Mouse (Mus musculus): ENCODE data around the gene Pcsk5. TPM values are rescaled to one million over a fixed set of nuclear protein-coding genes. Genes with fewer than 3 reads are reported as not detected.

The Pcsk5 gene
- polyA plus RNA-seq, 1 experiment from 2014 or later = 21.1 TPM

DNA sequence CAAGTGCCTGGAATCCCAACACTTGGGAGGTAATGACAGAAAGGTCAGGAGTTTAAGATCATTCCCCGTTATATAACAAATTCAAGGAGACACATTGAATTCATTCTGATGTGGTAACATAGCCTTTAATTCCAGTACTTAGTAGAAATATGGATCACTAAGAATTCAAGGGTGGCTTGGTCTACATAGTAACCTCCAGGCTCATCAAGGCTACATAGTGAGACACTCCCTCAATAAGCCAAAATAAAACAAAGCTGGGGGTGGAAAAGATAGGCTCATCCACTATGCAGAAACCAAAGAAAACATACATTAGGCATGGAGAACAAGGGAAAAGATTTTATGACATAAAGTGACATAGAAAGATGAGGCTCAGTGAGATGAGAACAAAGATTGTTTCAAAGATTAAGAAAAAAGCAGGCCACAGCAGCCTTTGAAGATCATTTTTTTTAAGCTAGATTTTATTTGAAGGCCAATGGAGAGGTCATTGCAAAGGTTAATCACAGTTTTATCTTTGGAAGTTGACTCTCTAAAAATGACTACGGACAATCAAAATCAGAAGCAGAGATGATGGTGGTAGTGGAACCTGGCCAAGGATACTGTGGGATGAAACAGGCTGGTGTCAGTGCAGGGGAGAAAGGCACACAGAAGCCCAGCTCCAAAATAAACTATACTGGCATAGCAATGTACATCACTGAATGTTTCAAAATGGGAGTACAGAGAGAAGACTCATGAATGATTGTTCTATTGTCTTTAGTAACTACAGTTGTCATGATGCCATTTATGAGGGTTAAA is 52.8 kb downstream of the Pcsk5 start:
- no peak for TF ChIP-seq CTCF (IDR thresholded peaks at IDR 0.05; ENCODE audit: low read depth)
- H3K9ac ChIP-seq (ENCODE audit: low read depth, low read length) = no peak overlapping the region
- no peak overlapping the region for H3K4me3 ChIP-seq (ENCODE audit: low read depth, low read length)
- ATAC-seq = no peak
- no peaks in the 10 kb centered on the region for H3K36me3 ChIP-seq (ENCODE audit: control insufficient read depth, insufficient read depth)
- no peaks in the 10 kb centered on the region for H3K9me3 ChIP-seq (ENCODE audit: control insufficient read depth)
- H3K27me3 ChIP-seq (replicated peaks; ENCODE audit: control insufficient read depth, insufficient read depth, low read length) = no peaks in the 10 kb centered on the region
- no peaks in the 10 kb centered on the region; the same call in 1 of the 2 replicates for H3K4me1 ChIP-seq (replicated peaks; ENCODE audit: control insufficient read depth, insufficient read depth, low read length)
- no peak overlapping the region for H3K4me2 ChIP-seq (replicated peaks; ENCODE audit: low read depth)
- H3K27ac ChIP-seq (ENCODE audit: low read depth, low read length) = no peak overlapping the region
- WGBS = 69% methylated on average over 2 of the region's 2 CpGs

GRCm38 (mm10) chr19:17783231-17783630 is 54.2 kb downstream of the Pcsk5 start:
- no peak for ATAC-seq
- Histone ChIP-seq H3K4me2 (replicated peaks; ENCODE audit: low read depth) (no peak overlapping the region), H3K4me1 (replicated peaks; ENCODE audit: control insufficient read depth, insufficient read depth, low read length) (no peaks in the 10 kb centered on the region; the same call in 1 of the 2 replicates), H3K27ac (ENCODE audit: low read depth, low read length) (no peak overlapping the region), H3K4me3 (ENCODE audit: low read depth, low read length) (no peak overlapping the region), H3K9me3 (ENCODE audit: control insufficient read depth) (no peaks in the 10 kb centered on the region), H3K36me3 (ENCODE audit: control insufficient read depth, insufficient read depth) (no peaks in the 10 kb centered on the region), H3K27me3 (replicated peaks; ENCODE audit: control insufficient read depth, insufficient read depth, low read length) (no peaks in the 10 kb centered on the region), H3K9ac (ENCODE audit: low read depth, low read length) (no peak overlapping the region)
- WGBS = 61% methylated on average over 2 of the region's 2 CpGs
- TF ChIP-seq CTCF (IDR thresholded peaks at IDR 0.05; ENCODE audit: low read depth) = no peak

DNA sequence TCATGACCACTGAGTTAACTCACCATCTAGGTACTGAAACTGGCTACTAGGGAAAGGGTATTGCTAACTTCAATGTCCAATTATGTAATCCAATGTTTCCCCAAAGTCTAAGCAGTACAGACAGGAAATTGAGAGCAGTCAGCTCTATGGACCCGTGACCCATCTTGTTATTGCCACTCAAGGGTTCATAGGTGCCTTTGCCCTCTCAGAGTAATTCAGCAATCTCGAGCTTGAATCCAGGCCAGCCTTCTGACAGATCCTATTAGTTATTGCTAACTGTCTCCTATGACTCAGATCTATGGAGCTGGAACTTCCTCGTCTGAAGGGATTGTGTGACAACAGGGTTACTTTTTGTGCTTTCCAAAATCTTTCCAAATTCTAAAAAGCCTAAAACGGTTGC is 56.1 kb downstream of the Pcsk5 start:
- H3K27ac ChIP-seq (ENCODE audit: low read depth, low read length) = peak overlapping the region; percentile 77
- no peaks in the 10 kb centered on the region for H3K9me3 ChIP-seq (ENCODE audit: control insufficient read depth)
- peak; percentile 88 for ATAC-seq
- WGBS = 35% methylated on average over 4 of the region's 4 CpGs
- TF ChIP-seq CTCF (IDR thresholded peaks at IDR 0.05; ENCODE audit: low read depth) = no peak
- no peak overlapping the region for H3K4me2 ChIP-seq (replicated peaks; ENCODE audit: low read depth)
- H3K27me3 ChIP-seq (replicated peaks; ENCODE audit: control insufficient read depth, insufficient read depth, low read length) = no peaks in the 10 kb centered on the region
- no peaks in the 10 kb centered on the region for H3K36me3 ChIP-seq (ENCODE audit: control insufficient read depth, insufficient read depth)
- no peak overlapping the region for H3K4me3 ChIP-seq (ENCODE audit: low read depth, low read length)
- H3K9ac ChIP-seq (ENCODE audit: low read depth, low read length) = no peak overlapping the region
- H3K4me1 ChIP-seq (replicated peaks; ENCODE audit: control insufficient read depth, insufficient read depth, low read length) = peaks cover 7% of the 10 kb centered on the region

DNA sequence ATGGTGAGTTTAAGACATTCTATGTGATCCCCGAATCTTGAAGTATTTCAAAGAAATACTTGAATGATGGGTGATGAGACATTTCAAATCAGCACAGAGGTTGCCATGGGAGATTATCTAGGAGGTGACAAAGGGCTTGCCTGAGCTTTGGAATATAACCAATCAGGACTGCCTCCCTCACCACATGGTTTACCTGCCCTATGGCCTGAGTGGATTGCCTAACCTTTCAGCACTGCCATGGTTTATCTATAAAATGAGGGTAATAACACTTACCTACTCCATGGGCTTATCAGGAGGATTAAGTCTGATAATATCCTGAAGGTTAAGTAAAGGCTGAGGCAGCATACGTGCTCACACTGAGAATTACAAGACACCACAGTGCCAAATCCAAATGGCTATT is 61.5 kb downstream of the Pcsk5 start:
- Histone ChIP-seq H3K4me2 (replicated peaks; ENCODE audit: low read depth) (no peak overlapping the region), H3K27me3 (replicated peaks; ENCODE audit: control insufficient read depth, insufficient read depth, low read length) (no peaks in the 10 kb centered on the region), H3K9me3 (ENCODE audit: control insufficient read depth) (no peaks in the 10 kb centered on the region), H3K36me3 (ENCODE audit: control insufficient read depth, insufficient read depth) (no peaks in the 10 kb centered on the region), H3K4me3 (ENCODE audit: low read depth, low read length) (no peak overlapping the region), H3K27ac (ENCODE audit: low read depth, low read length) (no peak overlapping the region), H3K4me1 (replicated peaks; ENCODE audit: control insufficient read depth, insufficient read depth, low read length) (peaks cover 18% of the 10 kb centered on the region), H3K9ac (ENCODE audit: low read depth, low read length) (no peak overlapping the region)
- ATAC-seq = peak; percentile 98
- WGBS = 38% methylated on average over 2 of the region's 2 CpGs
- no peak for TF ChIP-seq CTCF (IDR thresholded peaks at IDR 0.05; ENCODE audit: low read depth)

DNA sequence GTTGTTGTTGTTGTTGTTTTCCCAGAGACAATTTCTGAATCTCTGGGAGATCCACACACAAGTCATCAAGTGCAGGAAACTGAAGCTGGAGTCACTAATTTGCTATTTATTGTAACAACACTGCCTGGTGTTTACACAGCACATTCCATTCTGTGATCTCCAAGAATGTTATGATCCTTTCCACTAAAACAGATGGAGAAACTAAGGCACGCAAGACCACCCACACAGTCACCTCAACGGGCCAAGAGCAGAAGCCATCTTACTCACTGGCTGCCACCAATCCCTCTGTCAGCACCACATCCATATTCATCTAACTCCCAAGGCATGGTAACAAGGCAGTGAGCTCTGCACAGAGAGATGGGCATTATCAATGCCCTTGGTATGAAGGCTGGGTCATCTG is 62.3 kb downstream of the Pcsk5 start:
- no peak for ATAC-seq
- no peaks in the 10 kb centered on the region for H3K36me3 ChIP-seq (ENCODE audit: control insufficient read depth, insufficient read depth)

DNA sequence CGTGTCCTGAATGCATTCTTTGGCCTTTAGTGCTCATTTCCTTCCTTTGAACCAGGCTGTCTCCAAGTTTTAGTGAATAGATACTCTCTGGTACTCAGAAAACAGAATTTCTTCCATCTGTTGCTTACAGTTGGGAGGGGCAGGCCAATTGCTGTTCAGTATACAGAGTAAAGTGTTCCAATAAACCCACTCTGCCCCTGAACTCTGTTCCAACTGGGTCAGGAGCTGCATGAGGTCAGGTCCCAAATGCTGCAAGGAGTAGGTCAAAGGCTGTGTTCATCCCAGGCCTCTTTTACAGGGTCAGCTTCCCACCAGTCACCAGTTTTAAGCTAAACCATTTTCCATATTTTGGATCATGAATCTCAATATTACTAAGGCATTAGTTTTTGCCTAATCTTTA is 63.4 kb downstream of the Pcsk5 start:
- no peak for TF ChIP-seq CTCF (IDR thresholded peaks at IDR 0.05; ENCODE audit: low read depth)
- WGBS = 26% methylated on average over 1 of the region's 1 CpGs
- Histone ChIP-seq H3K9ac (ENCODE audit: low read depth, low read length) (no peak overlapping the region), H3K9me3 (ENCODE audit: control insufficient read depth) (no peaks in the 10 kb centered on the region), H3K4me3 (ENCODE audit: low read depth, low read length) (no peak overlapping the region), H3K27ac (ENCODE audit: low read depth, low read length) (no peak overlapping the region), H3K36me3 (ENCODE audit: control insufficient read depth, insufficient read depth) (no peaks in the 10 kb centered on the region), H3K27me3 (replicated peaks; ENCODE audit: control insufficient read depth, insufficient read depth, low read length) (no peaks in the 10 kb centered on the region), H3K4me1 (replicated peaks; ENCODE audit: control insufficient read depth, insufficient read depth, low read length) (peaks cover 18% of the 10 kb centered on the region; the same call in 1 of the 2 replicates), H3K4me2 (replicated peaks; ENCODE audit: low read depth) (no peak overlapping the region)
- ATAC-seq = no peak

More for the DNA sequence above, 62.3 kb downstream of the Pcsk5 start:
- no peak overlapping the region for H3K4me3 ChIP-seq (ENCODE audit: low read depth, low read length)
- peaks cover 18% of the 10 kb centered on the region for H3K4me1 ChIP-seq (replicated peaks; ENCODE audit: control insufficient read depth, insufficient read depth, low read length)
- H3K9me3 ChIP-seq (ENCODE audit: control insufficient read depth) = no peaks in the 10 kb centered on the region
- H3K27ac ChIP-seq (ENCODE audit: low read depth, low read length) = no peak overlapping the region
- no peak overlapping the region for H3K4me2 ChIP-seq (replicated peaks; ENCODE audit: low read depth)
- no peak overlapping the region for H3K9ac ChIP-seq (ENCODE audit: low read depth, low read length)
- WGBS = 34% methylated on average over 2 of the region's 2 CpGs
- TF ChIP-seq CTCF (IDR thresholded peaks at IDR 0.05; ENCODE audit: low read depth) = no peak
- no peaks in the 10 kb centered on the region for H3K27me3 ChIP-seq (replicated peaks; ENCODE audit: control insufficient read depth, insufficient read depth, low read length)

Data from intestine, postnatal 0 days (tissue).